Comparison of ENCODE assay signal across 8 mouse cellular contexts in the genomic region with DNA sequence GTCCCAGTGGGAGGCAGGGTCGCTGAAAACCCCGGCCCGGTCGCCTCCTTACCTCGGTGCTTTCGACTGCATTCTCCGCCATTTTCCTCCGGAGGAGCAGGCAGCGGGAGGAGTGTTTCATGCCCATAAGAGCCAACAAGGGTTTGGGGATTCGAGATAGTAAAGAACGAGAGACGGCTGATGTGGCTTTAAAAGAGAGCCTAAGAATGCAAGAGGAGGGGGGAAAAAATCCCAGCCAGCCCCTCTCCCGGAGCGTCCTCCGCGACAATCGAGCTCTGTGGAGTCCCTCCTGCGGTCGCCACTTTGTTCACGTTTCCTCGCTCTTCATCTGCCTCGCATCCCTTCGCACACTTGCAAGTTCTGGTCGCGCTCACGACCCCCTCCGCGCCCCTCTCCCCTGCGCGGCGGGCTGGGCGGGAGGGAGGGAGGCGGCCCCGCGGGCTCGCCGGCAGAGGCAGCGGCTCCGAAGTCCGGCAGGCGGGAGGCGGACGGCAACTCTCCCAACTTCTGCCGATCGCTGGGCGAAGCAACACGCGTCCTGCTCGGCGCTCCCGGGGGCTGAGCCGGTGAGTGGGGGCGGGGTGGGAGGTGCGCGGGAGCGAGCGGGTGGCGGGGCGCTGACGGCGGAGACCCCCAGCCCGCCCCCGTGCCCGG. TPM values are rescaled to one million over a fixed set of nuclear protein-coding genes. Genes with fewer than 3 reads are reported as not detected.
DNase-seq lines count a peak whose midpoint lies in the region; ATAC-seq and TF ChIP-seq lines count a peak whose summit lies in the region.

No protein-coding gene starts in this region.

- H3K4me1 ChIP-seq in forebrain, postnatal 0 days (ENCODE audit: insufficient read depth) = peaks cover 19% of the 10 kb centered on the region
- H3K4me1 ChIP-seq in midbrain, embryonic 10.5 days = peaks cover 67% of the 10 kb centered on the region

- peak in 1 of 2 experiments; percentile 21 for DNase-seq in layer of hippocampus, adult 2 months (ENCODE audit: low spot score in 2 of 2)
- no peak for DNase-seq in layer of hippocampus, adult 8-10 months (ENCODE audit: low spot score in 2 of 2)
- peak; percentile 63 to 65 for DNase-seq in cerebellum, postnatal 10 days
- peak; percentile 69 for DNase-seq in forebrain, postnatal 0 days
- peak; percentile 66 for DNase-seq in midbrain, embryonic 10.5 days (ENCODE audit: low spot score)
- DNase-seq in testis, postnatal 10 days (ENCODE audit: low spot score) = no peak
- no peak for DNase-seq in thymus, postnatal 25 days
- no peak for DNase-seq in urinary bladder, postnatal 10 days (ENCODE audit: low spot score)

- peak overlapping the region; percentile 96 for H3K27ac ChIP-seq in layer of hippocampus, adult 2 months
- peak overlapping the region; percentile 84 for H3K27ac ChIP-seq in forebrain, postnatal 0 days (ENCODE audit: low read depth, low read length)
- H3K27ac ChIP-seq in midbrain, embryonic 10.5 days (replicated peaks) = peak overlapping the region; percentile 92

- peak overlapping the region; percentile 76 for H3K9ac ChIP-seq in forebrain, postnatal 0 days

- peak overlapping the region; percentile 84 for H3K4me2 ChIP-seq in forebrain, postnatal 0 days (ENCODE audit: low read depth)

- no peaks in the 10 kb centered on the region for H3K36me3 ChIP-seq in forebrain, postnatal 0 days (ENCODE audit: insufficient read depth)
- H3K36me3 ChIP-seq in midbrain, embryonic 10.5 days = no peaks in the 10 kb centered on the region

- no peak for TF ChIP-seq CTCF in layer of hippocampus, adult 2 months (conservative IDR thresholded peaks at IDR 0.05)
- no peak for TF ChIP-seq CTCF in forebrain, postnatal 0 days (IDR thresholded peaks at IDR 0.05; ENCODE audit: low read depth)

- ATAC-seq in forebrain, postnatal 0 days = peak; percentile 23

- WGBS in forebrain, postnatal 0 days = 2% methylated on average over 50 of the region's 64 CpGs
- WGBS in midbrain, embryonic 10.5 days = under 1% methylated on average over 64 of the region's 64 CpGs

- no peaks in the 10 kb centered on the region for H3K9me3 ChIP-seq in forebrain, postnatal 0 days (ENCODE audit: low read length)
- H3K9me3 ChIP-seq in midbrain, embryonic 10.5 days (replicated peaks) = no peaks in the 10 kb centered on the region

- H3K4me3 ChIP-seq in layer of hippocampus, adult 2 months = peak overlapping the region; percentile 75
- peak overlapping the region; percentile 70 for H3K4me3 ChIP-seq in forebrain, postnatal 0 days (ENCODE audit: low read depth, low read length)
- H3K4me3 ChIP-seq in midbrain, embryonic 10.5 days = peak overlapping the region; percentile 80

- H3K27me3 ChIP-seq in forebrain, postnatal 0 days (ENCODE audit: insufficient read depth, low read length) = no peaks in the 10 kb centered on the region
- H3K27me3 ChIP-seq in midbrain, embryonic 10.5 days (ENCODE audit: low read depth, poor library complexity, severe bottlenecking) = peaks cover 86% of the 10 kb centered on the region

RNA-seq across cellular contexts. Expression of gene Prmt8, which starts 0.5 kb away (rescaled TPM):
- total RNA-seq in layer of hippocampus, adult 2 months (2021) = 10 to 100 TPM; 66.4 to 67.1 TPM
- total RNA-seq in layer of hippocampus, adult 8-10 months (2022) = 10 to 100 TPM; 53.6 to 55.1 (median 54.2) TPM
- 29.9 and 32.7 TPM in 2 replicates for total RNA-seq in forebrain, postnatal 0 days (2014; rRNA removed)
- 20.6 and 36.4 TPM in 2 replicates for polyA plus RNA-seq in forebrain, postnatal 0 days (2015; fragmentation: Nextera tagmentation; extraction: Ambion mirVana)
- 18.3 and 22.1 TPM in 2 replicates for polyA plus RNA-seq in midbrain, embryonic 10.5 days (2016; fragmentation: Nextera tagmentation; extraction: Ambion mirVana)

Comparison
In these comparisons a context has a peak if more than half of its experiments do, and no peak if none do; other contexts are left out.
1. DNase-seq: peak in cerebellum, postnatal 10 days (2 of 2), forebrain, postnatal 0 days (single experiment) and midbrain, embryonic 10.5 days (single experiment); none in layer of hippocampus, adult 8-10 months (0 of 2), testis, postnatal 10 days (single experiment), thymus, postnatal 25 days (single experiment) and urinary bladder, postnatal 10 days (single experiment).
2. Peak in every context shown above with its lines, with median percentiles within 50 percentile points of each other: H3K27ac ChIP-seq and H3K4me3 ChIP-seq.